Mouse (Mus musculus): ENCODE results near the gene Prdm8.

GRCm38 (mm10) chr5:98180461-98180887 is 13.5 kb downstream of the Prdm8 start:
- TF ChIP-seq CTCF (conservative IDR thresholded peaks at IDR 0.05; ENCODE audit: insufficient read depth, insufficient read length, low read depth, low read length) (no peak), POLR2A (IDR thresholded peaks at IDR 0.05; ENCODE audit: low read depth, low read length) (no peak)

Data from kidney, adult 2 months (tissue).